Mouse (Mus musculus) ES-E14 (cell line): ENCODE results near the gene Ranbp3l.

Source experiments
- CHD2 ChIP-seq: IDR thresholded peaks from 2 replicates; pipeline ENCODE4 v1.6.1; 2014; ENCODE audit warnings: mild to moderate bottlenecking, low read depth, low read length, inconsistent platforms
- ZNF384 ChIP-seq: IDR thresholded peaks from 2 replicates; pipeline ENCODE4 v1.6.1; 2012; ENCODE audit warnings: low read depth, low read length, inconsistent platforms

DNA sequence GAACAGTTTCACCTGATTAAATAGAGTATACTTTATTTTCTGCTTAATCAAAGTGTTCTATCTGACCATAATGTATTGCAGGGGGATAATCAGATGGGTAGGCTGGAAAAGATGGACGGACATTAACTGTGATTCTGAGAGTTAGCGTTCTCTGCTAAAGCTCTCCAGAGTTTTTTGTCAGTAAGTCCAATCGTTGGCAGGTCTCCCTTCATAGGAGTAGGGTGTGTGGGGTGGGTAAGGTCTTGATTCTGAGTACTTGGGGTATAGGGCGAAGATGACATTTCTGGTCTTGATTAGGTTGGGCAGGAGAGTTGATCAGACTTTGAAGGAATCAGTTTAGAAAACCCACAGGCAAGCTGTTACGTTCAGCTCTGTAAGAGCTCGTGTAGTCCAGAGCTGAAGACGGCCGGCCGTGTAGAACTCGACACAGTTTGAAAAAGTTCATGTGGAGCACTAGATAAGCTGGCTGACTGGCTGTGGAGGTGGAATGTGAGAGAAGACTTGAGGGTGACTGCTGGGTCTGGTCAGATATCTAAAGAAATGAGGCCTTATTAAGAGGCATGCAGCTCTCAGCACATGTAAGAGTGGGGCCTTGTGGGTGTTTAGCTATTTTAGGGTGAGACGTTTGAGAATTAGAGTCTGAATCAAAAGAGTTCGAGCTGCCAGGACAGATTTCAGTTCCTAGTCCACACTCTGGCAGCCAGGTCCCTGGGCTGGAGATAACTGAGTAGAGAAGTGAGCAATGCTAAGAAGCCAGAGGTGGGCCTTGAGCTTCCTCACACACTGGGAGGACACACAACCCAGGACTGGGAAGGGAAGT, 110.9 kb downstream of the Ranbp3l start:
- TF ChIP-seq ZNF384 (no peak), CHD2 (no peak)
